Mouse (Mus musculus) pancreas, adult 10 weeks (tissue): Measurements from ENCODE around the gene Zfp568. TPM values are rescaled to one million over a fixed set of nuclear protein-coding genes. Genes with fewer than 3 reads are reported as not detected.

Experiments used
- polyA plus RNA-seq: library from polyadenylated mRNA; stranded (reverse); fragments of 350-450 nt; fragmentation: Illumina TruSeq; extraction: RNeasy Lipid Tissue Mini Kit (QIAGEN cat#74804); gene quantifications from one replicate; pipeline ENCODE4 v1.2.3, GENCODE M21; 2015; ENCODE audit warnings: low read depth, low replicate concordance; ENCODE audit not compliant: insufficient read depth

Zfp568 gene
- polyA plus RNA-seq = 2.1 TPM

GRCm38 (mm10) chr7:29983690-29984380, at the start of gene Zfp568:
Gene Zfp568 (plus strand): TSS chr7:29983955.

GRCm38 (mm10) chr7:29953513-29954401, 30.0 kb upstream of the Zfp568 start, which contains the start of gene Zfp74:
Gene Zfp74 (minus strand): TSS chr7:29954089.

GRCm38 (mm10) chr7:30050882-30051548, 67.3 kb downstream of the Zfp568 start, which contains the start of gene Zfp14:
Gene Zfp14 (minus strand): TSS chr7:30051380.

GRCm38 (mm10) chr7:30072146-30073028, 88.6 kb downstream of the Zfp568 start, which contains the start of gene Zfp82:
Gene Zfp82 (minus strand): TSS chr7:30072900.

Other genes with a start within 250 kb of the Zfp568 start
- 2.0 TPM for gene Zfp84, start 215.4 kb upstream of the Zfp568 start, polyA plus RNA-seq
- gene Zfp30, start 200.0 kb upstream of the Zfp568 start, polyA plus RNA-seq = 0.39 TPM
- 3.0 TPM for gene Zfp790, start 167.8 kb upstream of the Zfp568 start, polyA plus RNA-seq
- gene Zfp940, start 130.3 kb upstream of the Zfp568 start, polyA plus RNA-seq = not detected
- 4.2 TPM for gene Zfp420, start 124.0 kb upstream of the Zfp568 start, polyA plus RNA-seq
- gene Zfp27, start 77.4 kb upstream of the Zfp568 start, polyA plus RNA-seq = 0.68 TPM
- gene Zfp383, start 75.7 kb upstream of the Zfp568 start, polyA plus RNA-seq = 1.1 TPM
- gene Zfp74, start 29.9 kb upstream of the Zfp568 start, polyA plus RNA-seq = 2.8 TPM
- 2.0 TPM for gene Zfp14, start 67.4 kb downstream of the Zfp568 start, polyA plus RNA-seq
- gene Zfp82, start 88.9 kb downstream of the Zfp568 start, polyA plus RNA-seq = 0.46 TPM
- gene Gm26920, start 106.5 kb downstream of the Zfp568 start, polyA plus RNA-seq = not detected
- 1.6 TPM for gene Zfp566, start 106.6 kb downstream of the Zfp568 start, polyA plus RNA-seq
- 13.3 TPM for gene Zfp260, start 110.8 kb downstream of the Zfp568 start, polyA plus RNA-seq
- 0.52 TPM for gene Zfp382, start 138.0 kb downstream of the Zfp568 start, polyA plus RNA-seq
- gene Zfp146, start 185.8 kb downstream of the Zfp568 start, polyA plus RNA-seq = 8.6 TPM
- 5.2 TPM for gene Cox7a1, start 200.2 kb downstream of the Zfp568 start, polyA plus RNA-seq
- gene Capns1, start 214.9 kb downstream of the Zfp568 start, polyA plus RNA-seq = 105 TPM
- 17.6 TPM for gene Polr2i, start 248.0 kb downstream of the Zfp568 start, polyA plus RNA-seq
- gene Tbcb, start 248.3 kb downstream of the Zfp568 start, polyA plus RNA-seq = 22.9 TPM